Mouse (Mus musculus) spleen, postnatal 10 days (tissue): Measurements from ENCODE around the gene Olfr122.

Experiments used
- DNase-seq, 2 experiments: peaks; one replicate each; pipeline ENCODE4 v3.0.0; 2021 to 2022; ENCODE audit warnings: low spot score in 2 of 2

The Olfr122 gene

GRCm38 (mm10) chr17:37768307-37768706, at the start of gene Olfr122:
Gene Olfr122 (plus strand): TSS chr17:37768607.
- DNase-seq: no peak

- DNase-seq: no peak
Observed at GRCm38 (mm10) chr17:37721508-37721907, 46.9 kb upstream of the Olfr122 start, which contains the start of gene Olfr120. Gene Olfr120 (plus strand): TSS chr17:37721808.

- no peak for DNase-seq
Observed at GRCm38 (mm10) chr17:37738070-37738469, 30.3 kb upstream of the Olfr122 start.

- no peak for DNase-seq
Observed at GRCm38 (mm10) chr17:37793229-37793628, 24.8 kb downstream of the Olfr122 start, which contains the start of gene Olfr123. Gene Olfr123 (plus strand): TSS chr17:37793529.

- no peak for DNase-seq
Observed at GRCm38 (mm10) chr17:37799588-37799987, 31.2 kb downstream of the Olfr122 start, which contains the start of gene Olfr124. Gene Olfr124 (plus strand): TSS chr17:37799888.
